Mouse (Mus musculus): Measurements from ENCODE around the gene Dnm1. TPM values are rescaled to one million over a fixed set of nuclear protein-coding genes. Genes with fewer than 3 reads are reported as not detected.

Dnm1 gene
- polyA plus RNA-seq, 1 experiment from 2014 or later: 44.3 TPM

DNA sequence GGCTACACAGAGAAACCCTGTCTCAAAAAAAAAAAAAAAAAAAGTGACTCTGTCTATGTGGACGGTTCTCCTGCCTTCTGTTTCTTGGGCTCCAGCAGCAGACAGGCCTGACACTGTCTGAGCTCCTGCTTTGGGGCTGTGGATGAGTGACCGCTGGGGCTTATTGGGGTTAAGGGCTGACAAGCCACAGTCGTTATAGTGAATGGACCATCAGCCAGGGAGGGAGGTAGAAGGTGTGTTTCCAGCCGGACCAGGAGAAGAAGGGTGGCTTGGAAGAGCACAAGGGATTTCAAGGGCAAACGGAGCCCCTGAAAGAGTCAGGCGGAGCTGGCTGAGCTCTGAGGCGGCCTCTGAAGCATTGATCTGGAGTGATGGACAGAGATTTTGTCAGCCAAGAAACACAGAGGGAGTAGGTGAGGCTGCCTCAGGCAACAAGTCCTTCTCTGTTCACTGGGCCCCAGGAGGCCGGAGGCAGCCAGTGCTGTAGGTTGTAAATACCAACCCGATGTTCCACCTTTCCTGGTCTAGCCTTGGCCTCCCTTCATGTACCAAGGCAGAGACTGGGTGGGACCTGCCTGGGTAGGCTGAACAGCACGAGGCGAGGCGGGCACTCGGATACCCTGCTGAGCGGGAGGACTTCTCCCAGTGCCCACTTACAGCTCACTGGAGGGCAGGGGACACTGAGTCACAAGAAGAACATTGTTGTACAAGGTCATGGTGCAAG, 8.4 kb downstream of the Dnm1 start:
- Histone ChIP-seq H3K4me3 (no peak overlapping the region), H3K4me2 (no peak overlapping the region), H3K27me3 (0 out of 2 replicates have a peak, but pooled peaks cover 2% of the 10 kb centered on the region), H3K9ac (no peak overlapping the region), H3K4me1 (replicated peaks) (peaks cover 28% of the 10 kb centered on the region), H3K36me3 (peaks cover 37% of the 10 kb centered on the region), H3K9me3 (no peaks in the 10 kb centered on the region), H3K27ac (no peak overlapping the region)
- no peak for ATAC-seq (ENCODE audit: low FRiP score)
- WGBS: 66% methylated on average over 14 of the region's 14 CpGs

DNA sequence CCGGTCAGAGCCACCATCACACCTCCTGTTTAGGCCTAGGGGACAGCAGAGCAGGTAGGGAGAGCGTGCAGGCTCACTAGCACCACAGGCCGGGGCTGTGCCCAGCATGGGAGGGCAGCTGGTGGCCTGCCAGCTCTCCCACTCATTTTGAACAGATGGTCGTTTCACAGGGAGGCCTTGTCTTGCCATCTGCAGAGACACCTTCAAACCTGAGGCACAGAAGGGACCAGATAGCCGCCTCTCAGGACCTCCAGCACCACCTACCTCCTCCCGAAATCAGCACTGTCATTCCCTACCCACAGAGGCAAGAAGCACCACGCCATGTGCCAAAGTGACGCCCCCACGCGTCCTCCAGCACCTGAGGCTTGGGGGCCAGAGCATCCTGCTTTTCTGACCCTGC, 9.1 kb downstream of the Dnm1 start:
- H3K4me3 ChIP-seq: no peak overlapping the region
- H3K27me3 ChIP-seq: no peaks in the 10 kb centered on the region
- H3K9me3 ChIP-seq: no peaks in the 10 kb centered on the region
- WGBS: 68% methylated on average over 10 of the region's 10 CpGs
- no peak for ATAC-seq (ENCODE audit: low FRiP score)
- peak overlapping the region; percentile 46; the same call in 1 of the 2 replicates for H3K27ac ChIP-seq
- no peak overlapping the region for H3K9ac ChIP-seq
- H3K4me2 ChIP-seq: no peak overlapping the region
- peaks cover 39% of the 10 kb centered on the region for H3K36me3 ChIP-seq
- peaks cover 23% of the 10 kb centered on the region for H3K4me1 ChIP-seq (replicated peaks)

- Histone ChIP-seq H3K9me3 (no peaks in the 10 kb centered on the region), H3K9ac (no peak overlapping the region), H3K27me3 (no peaks in the 10 kb centered on the region), H3K4me2 (no peak overlapping the region), H3K36me3 (peaks cover 36% of the 10 kb centered on the region), H3K4me3 (no peak overlapping the region), H3K27ac (peak overlapping the region; percentile 40; the same call in 1 of the 2 replicates), H3K4me1 (replicated peaks) (peaks cover 23% of the 10 kb centered on the region)
- ATAC-seq (ENCODE audit: low FRiP score): no peak
- WGBS: 94% methylated on average over 2 of the region's 2 CpGs
Observed at GRCm38 (mm10) chr2:32343351-32343671, 9.8 kb downstream of the Dnm1 start.

GRCm38 (mm10) chr2:32342539-32343350, 10.4 kb downstream of the Dnm1 start:
- Histone ChIP-seq H3K9me3 (no peaks in the 10 kb centered on the region), H3K27me3 (peaks cover 5% of the 10 kb centered on the region; the same call in 1 of the 2 replicates), H3K36me3 (peaks cover 36% of the 10 kb centered on the region), H3K9ac (peak overlapping the region; percentile 35; the same call in 1 of the 2 replicates), H3K4me3 (no peak overlapping the region), H3K27ac (peak overlapping the region; percentile 40; the same call in 1 of the 2 replicates), H3K4me1 (replicated peaks) (peaks cover 23% of the 10 kb centered on the region), H3K4me2 (no peak overlapping the region)
- WGBS: 69% methylated on average over 6 of the region's 6 CpGs
- ATAC-seq (ENCODE audit: low FRiP score): no peak

DNA sequence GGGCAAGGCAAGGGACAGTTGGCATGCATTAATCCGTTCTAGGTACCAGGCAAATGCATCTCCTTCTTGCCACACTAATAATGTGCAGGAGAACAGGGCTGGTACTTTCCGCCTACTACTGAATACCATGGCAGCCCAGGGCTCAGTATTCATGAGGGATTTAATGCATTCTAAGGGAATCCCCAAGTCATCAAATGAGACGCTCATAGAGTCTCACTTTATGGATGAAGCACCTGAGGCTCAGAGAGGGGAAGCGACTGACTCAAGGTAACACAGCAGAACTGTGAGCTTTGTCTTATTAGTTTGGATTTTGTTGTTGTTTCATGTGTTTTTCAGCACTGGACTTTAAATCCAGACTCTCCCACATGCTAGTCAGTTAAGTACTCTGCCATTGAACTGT, 11.1 kb downstream of the Dnm1 start:
- no peak for ATAC-seq (ENCODE audit: low FRiP score)
- Histone ChIP-seq H3K4me1 (replicated peaks) (peaks cover 23% of the 10 kb centered on the region), H3K9me3 (no peaks in the 10 kb centered on the region), H3K4me2 (no peak overlapping the region), H3K36me3 (peaks cover 42% of the 10 kb centered on the region), H3K27me3 (peaks cover 10% of the 10 kb centered on the region; the same call in 1 of the 2 replicates), H3K4me3 (no peak overlapping the region), H3K9ac (no peak overlapping the region), H3K27ac (no peak overlapping the region)
- WGBS: 88% methylated on average over 4 of the region's 4 CpGs

DNA sequence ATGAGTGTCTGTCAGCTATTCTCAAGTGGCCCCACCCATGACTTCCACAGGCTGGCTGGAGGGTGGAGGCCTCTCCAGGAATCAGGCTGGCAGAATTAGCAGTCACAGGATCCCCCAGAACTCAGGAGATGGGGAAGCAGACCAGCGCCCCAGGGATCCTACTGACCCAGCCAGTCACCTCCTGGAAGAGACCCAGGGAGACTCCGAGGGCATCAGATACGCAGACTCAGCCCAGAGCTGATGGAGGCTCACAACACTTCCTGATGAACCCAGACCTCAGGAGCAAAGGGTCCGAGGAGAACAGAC, 11.6 kb downstream of the Dnm1 start:
- WGBS: 80% methylated on average over 4 of the region's 4 CpGs
- peaks cover 13% of the 10 kb centered on the region for H3K27me3 ChIP-seq
- H3K4me3 ChIP-seq: no peak overlapping the region
- peaks cover 23% of the 10 kb centered on the region for H3K4me1 ChIP-seq (replicated peaks)
- no peaks in the 10 kb centered on the region for H3K9me3 ChIP-seq
- no peak overlapping the region for H3K27ac ChIP-seq
- no peak overlapping the region for H3K4me2 ChIP-seq
- no peak for ATAC-seq (ENCODE audit: low FRiP score)
- H3K36me3 ChIP-seq: peaks cover 47% of the 10 kb centered on the region
- H3K9ac ChIP-seq: no peak overlapping the region

DNA sequence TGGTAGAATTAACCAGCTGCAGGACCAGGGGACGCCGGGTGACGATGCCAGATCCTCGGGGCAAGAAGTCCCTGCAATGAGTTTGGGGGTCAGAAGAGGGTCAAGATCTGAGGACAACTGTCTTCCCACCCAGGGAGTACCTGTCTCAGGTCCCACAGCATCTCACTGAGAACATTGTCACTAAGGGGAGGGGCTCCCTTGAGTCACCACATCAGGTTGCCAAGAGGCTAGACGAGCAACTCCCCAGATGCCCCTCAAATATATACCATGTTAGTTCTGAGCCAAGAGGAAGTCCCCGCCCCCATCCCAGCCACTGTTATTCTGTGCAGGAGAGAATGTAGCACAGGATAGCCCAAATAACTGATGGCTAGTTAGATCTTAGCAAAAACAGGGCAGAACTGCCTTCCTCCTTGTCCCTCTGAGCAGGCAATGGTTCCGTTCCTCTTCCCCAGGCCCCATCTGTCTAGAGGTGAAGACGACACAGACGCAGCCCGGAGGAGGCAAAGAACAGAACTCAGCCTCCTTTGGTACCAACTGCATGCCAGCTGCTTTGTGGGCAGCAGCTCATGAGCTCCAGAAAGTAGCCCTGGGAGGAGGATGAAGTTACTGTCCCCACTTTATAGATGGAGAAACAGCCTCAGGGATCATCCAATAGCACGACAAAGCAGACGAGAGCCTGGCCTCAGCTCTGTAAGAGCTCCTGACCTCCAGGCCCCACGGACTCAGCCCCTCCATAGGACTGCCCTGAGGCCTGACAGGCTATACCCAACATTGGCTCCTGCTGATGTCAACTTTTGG, 12.1 kb downstream of the Dnm1 start:
- Histone ChIP-seq H3K27me3 (peaks cover 16% of the 10 kb centered on the region), H3K4me3 (no peak overlapping the region), H3K9ac (no peak overlapping the region), H3K9me3 (no peaks in the 10 kb centered on the region), H3K27ac (no peak overlapping the region), H3K36me3 (peaks cover 52% of the 10 kb centered on the region), H3K4me2 (no peak overlapping the region), H3K4me1 (replicated peaks) (peaks cover 23% of the 10 kb centered on the region)
- no peak for ATAC-seq (ENCODE audit: low FRiP score)
- WGBS: 85% methylated on average over 13 of the region's 13 CpGs

- H3K27me3 ChIP-seq: peaks cover 21% of the 10 kb centered on the region
- no peak overlapping the region for H3K4me2 ChIP-seq
- no peak overlapping the region for H3K4me3 ChIP-seq
- H3K36me3 ChIP-seq: peaks cover 61% of the 10 kb centered on the region
- ATAC-seq (ENCODE audit: low FRiP score): no peak
- no peak overlapping the region for H3K27ac ChIP-seq
- peaks cover 22% of the 10 kb centered on the region for H3K4me1 ChIP-seq (replicated peaks)
- 39% methylated on average over 26 of the region's 26 CpGs for WGBS
- H3K9me3 ChIP-seq: no peaks in the 10 kb centered on the region
- no peak overlapping the region for H3K9ac ChIP-seq
Observed at GRCm38 (mm10) chr2:32339912-32340642, 13.1 kb downstream of the Dnm1 start.

DNA sequence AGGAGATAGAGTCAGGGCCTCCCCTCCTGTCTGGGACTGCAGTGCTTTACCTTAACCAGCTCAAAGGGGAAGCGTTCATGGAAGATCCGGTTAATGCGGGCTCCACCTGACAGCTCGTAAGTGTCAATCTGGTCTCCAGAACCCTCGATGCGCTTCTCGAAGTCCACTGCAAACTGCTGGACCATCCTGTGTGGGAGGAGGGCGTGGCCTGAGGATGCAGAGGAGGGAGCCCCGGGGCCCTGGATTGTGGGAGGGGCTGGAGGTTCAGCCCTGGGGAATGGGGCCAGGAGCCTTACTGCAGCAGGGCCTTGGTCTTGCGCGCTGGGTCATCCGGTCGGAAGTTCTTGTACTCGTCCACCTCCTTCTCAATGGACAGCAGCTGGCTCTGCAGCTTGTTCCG, 17.2 kb downstream of the Dnm1 start:
- Histone ChIP-seq H3K27ac (no peak overlapping the region), H3K27me3 (peaks cover 21% of the 10 kb centered on the region), H3K9me3 (no peaks in the 10 kb centered on the region), H3K4me3 (no peak overlapping the region), H3K9ac (no peak overlapping the region), H3K36me3 (peaks cover 91% of the 10 kb centered on the region), H3K4me2 (no peak overlapping the region), H3K4me1 (replicated peaks) (no peaks in the 10 kb centered on the region)
- WGBS: 50% methylated on average over 15 of the region's 15 CpGs
- no peak for ATAC-seq (ENCODE audit: low FRiP score)

DNA sequence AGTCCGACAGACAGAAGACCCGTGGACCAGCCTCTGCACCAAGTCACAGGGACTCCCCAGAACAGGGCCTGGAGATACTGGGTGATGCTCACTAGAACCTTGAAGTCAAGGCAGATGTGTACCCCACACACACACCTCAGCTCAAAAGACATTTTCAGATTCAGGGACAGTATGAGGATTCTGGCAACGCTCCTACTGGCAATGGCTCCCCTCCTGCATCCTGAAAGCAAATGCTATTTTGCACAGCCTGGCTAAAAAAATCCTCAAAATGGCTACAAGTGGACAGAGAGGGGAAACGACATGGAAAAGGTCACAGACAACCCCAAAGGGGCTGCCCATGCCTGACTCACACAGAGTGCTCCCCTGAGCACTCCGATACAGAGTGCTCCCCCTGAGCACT, 21.0 kb downstream of the Dnm1 start:
- H3K9me3 ChIP-seq: no peaks in the 10 kb centered on the region
- H3K4me1 ChIP-seq (replicated peaks): peaks cover 13% of the 10 kb centered on the region
- H3K27me3 ChIP-seq: peaks cover 12% of the 10 kb centered on the region
- no peak overlapping the region for H3K4me2 ChIP-seq
- ATAC-seq (ENCODE audit: low FRiP score): no peak
- 87% methylated on average over 5 of the region's 5 CpGs for WGBS
- no peak overlapping the region for H3K9ac ChIP-seq
- H3K4me3 ChIP-seq: no peak overlapping the region
- no peak overlapping the region for H3K27ac ChIP-seq
- H3K36me3 ChIP-seq: peaks cover 68% of the 10 kb centered on the region

- H3K36me3 ChIP-seq: peaks cover 45% of the 10 kb centered on the region
- no peak overlapping the region for H3K4me3 ChIP-seq
- 44% methylated on average over 6 of the region's 6 CpGs for WGBS
- no peak overlapping the region for H3K4me2 ChIP-seq
- H3K27me3 ChIP-seq: no peaks in the 10 kb centered on the region; the same call in 1 of the 2 replicates
- peaks cover 13% of the 10 kb centered on the region for H3K4me1 ChIP-seq (replicated peaks)
- no peak overlapping the region for H3K27ac ChIP-seq
- H3K9ac ChIP-seq: peak overlapping the region; percentile 39
- no peak for ATAC-seq (ENCODE audit: low FRiP score)
- H3K9me3 ChIP-seq: no peaks in the 10 kb centered on the region
Observed at GRCm38 (mm10) chr2:32329531-32329930, 23.6 kb downstream of the Dnm1 start.

Measured in hindbrain, embryonic 13.5 days (tissue).